Mouse (Mus musculus) adrenal gland, postnatal 14 days (tissue): Measurements from ENCODE around the gene Wdr5. TPM values are rescaled to one million over a fixed set of nuclear protein-coding genes. Genes with fewer than 3 reads are reported as not detected.
A peak's percentile ranks its signal among the peaks of the same experiment; 100 is the strongest.
"Not testable (repeated sequence)": the region's sequence is repeated elsewhere in the genome, so short reads cannot be mapped to it uniquely, and the experiment has no call there.

Experiments
- DNase-seq: peaks from one replicate; pipeline ENCODE4 v3.0.0; 2021; ENCODE audit warnings: mixed read lengths
- total RNA-seq: library from RNA; stranded (reverse); gene quantifications from 2 replicates; pipeline ENCODE4 v1.2.3, GENCODE M21; 2021

Gene Wdr5
- total RNA-seq, 1 experiment from 2014 or later = 32.7 TPM

- DNase-seq = no peak
These were observed 18.4 kb upstream of the Wdr5 start for GRCm38 (mm10) chr2:27496391-27497028.

- DNase-seq = peak; percentile 21
These were observed 10.7 kb upstream of the Wdr5 start for GRCm38 (mm10) chr2:27504113-27504885.

GRCm38 (mm10) chr2:27505539-27505938, 9.4 kb upstream of the Wdr5 start:
- peak; percentile 13 for DNase-seq

GRCm38 (mm10) chr2:27506658-27507057, 8.3 kb upstream of the Wdr5 start:
- DNase-seq = not testable (repeated sequence)

GRCm38 (mm10) chr2:27507562-27507961, 7.4 kb upstream of the Wdr5 start, which contains the start of gene Brd3:
TSS of gene Brd3 (minus strand) at chr2:27507662.
- no peak for DNase-seq

- DNase-seq = no peak
These were observed 4.3 kb upstream of the Wdr5 start for GRCm38 (mm10) chr2:27510706-27511105.

- DNase-seq = no peak
These were observed 2.0 kb upstream of the Wdr5 start for GRCm38 (mm10) chr2:27512909-27513308.

- no peak for DNase-seq
These were observed 1.1 kb upstream of the Wdr5 start for GRCm38 (mm10) chr2:27513861-27514260.

GRCm38 (mm10) chr2:27515341-27516166, 597 bp downstream of the Wdr5 start:
- DNase-seq = no peak

- no peak for DNase-seq
These were observed 1.3 kb downstream of the Wdr5 start for GRCm38 (mm10) chr2:27516289-27516688.

- DNase-seq = no peak
These were observed 3.3 kb downstream of the Wdr5 start for GRCm38 (mm10) chr2:27518283-27518682.

GRCm38 (mm10) chr2:27538455-27539330, 23.7 kb downstream of the Wdr5 start:
- not testable (repeated sequence) for DNase-seq

- DNase-seq = no peak
These were observed 24.4 kb downstream of the Wdr5 start for GRCm38 (mm10) chr2:27539336-27539735.

- peak; percentile 98 for DNase-seq
These were observed 25.0 kb downstream of the Wdr5 start for GRCm38 (mm10) chr2:27539772-27540514.

- no peak for DNase-seq
These were observed 25.5 kb downstream of the Wdr5 start for GRCm38 (mm10) chr2:27540515-27540836.

GRCm38 (mm10) chr2:27541225-27541624, 26.3 kb downstream of the Wdr5 start:
- DNase-seq = no peak

- DNase-seq = no peak
These were observed 29.7 kb downstream of the Wdr5 start for GRCm38 (mm10) chr2:27544613-27545012.

- DNase-seq = not testable (repeated sequence)
These were observed 30.6 kb downstream of the Wdr5 start for GRCm38 (mm10) chr2:27545517-27545916.

- DNase-seq = not testable (repeated sequence)
These were observed 31.1 kb downstream of the Wdr5 start for GRCm38 (mm10) chr2:27546041-27546440.

GRCm38 (mm10) chr2:27547326-27547725, 32.4 kb downstream of the Wdr5 start:
- no peak for DNase-seq

GRCm38 (mm10) chr2:27547986-27548385, 33.0 kb downstream of the Wdr5 start:
- no peak for DNase-seq
